ENCODE assay signal across 18 mouse cellular contexts in the genomic region with DNA sequence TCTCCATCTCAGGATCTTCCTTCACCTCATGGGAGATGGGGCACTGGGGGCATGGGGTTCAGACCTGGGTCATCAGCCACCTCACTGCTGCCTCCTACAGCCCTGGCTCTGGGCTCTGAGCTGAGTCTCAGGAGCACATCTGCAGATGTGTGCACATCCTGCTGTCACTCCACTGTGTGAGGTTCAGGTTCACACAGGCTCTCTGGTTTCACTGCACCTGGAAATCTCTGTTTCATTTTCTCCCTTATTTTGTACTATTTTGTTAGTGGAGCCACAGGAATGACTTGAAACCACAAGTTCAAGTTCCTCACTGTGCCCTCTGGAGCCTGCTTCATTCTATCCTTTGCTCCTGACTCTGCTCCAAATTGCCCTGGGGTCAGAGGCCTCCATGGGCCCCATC. TPM values are rescaled to one million over a fixed set of nuclear protein-coding genes. Genes with fewer than 3 reads are reported as not detected.
DNase-seq lines count a peak whose midpoint lies in the region; ATAC-seq and TF ChIP-seq lines count a peak whose summit lies in the region.
"Had no signal": no experiment of that assay in that cellular context is flagged by ENCODE, and none has a peak within 500 bp of the region (broad histone marks: within the 10 kb centered on the region; RNA-seq: fewer than 3 reads in every experiment).

No protein-coding gene starts in this region.

- peaks cover 23% of the 10 kb centered on the region for H3K4me1 ChIP-seq in liver, postnatal 0 days (ENCODE audit: insufficient read depth)
- peaks cover 24% of the 10 kb centered on the region for H3K4me1 ChIP-seq in liver, embryonic 12.5 days
- H3K4me1 ChIP-seq in hindbrain, postnatal 0 days (ENCODE audit: insufficient read depth, low read length): no peaks in the 10 kb centered on the region
- H3K4me1 ChIP-seq: embryonic facial prominence, embryonic 13.5 days; hindbrain, embryonic 10.5 days had no signal

- 0 out of 2 replicates have a peak overlapping the region, but pooled peaks have one; percentile 16 for H3K27ac ChIP-seq in liver, postnatal 0 days (ENCODE audit: low read depth)
- no peak overlapping the region for H3K27ac ChIP-seq in liver, embryonic 12.5 days
- H3K27ac ChIP-seq in hindbrain, postnatal 0 days: no peak overlapping the region
- H3K27ac ChIP-seq: embryonic facial prominence, embryonic 13.5 days; hindbrain, embryonic 10.5 days had no signal

- H3K36me3 ChIP-seq in liver, postnatal 0 days (replicated peaks; ENCODE audit: insufficient read depth, low read length): peaks cover 13% of the 10 kb centered on the region
- H3K36me3 ChIP-seq in liver, embryonic 12.5 days: peaks cover 25% of the 10 kb centered on the region
- H3K36me3 ChIP-seq in hindbrain, postnatal 0 days (ENCODE audit: insufficient read depth, low read length): peaks cover 12% of the 10 kb centered on the region; the same call in 1 of the 2 replicates

- H3K27me3 ChIP-seq in liver, postnatal 0 days (ENCODE audit: insufficient read depth, low read length): no peaks in the 10 kb centered on the region
- H3K27me3 ChIP-seq in liver, embryonic 12.5 days (replicated peaks): no peaks in the 10 kb centered on the region
- H3K27me3 ChIP-seq in hindbrain, postnatal 0 days (ENCODE audit: insufficient read depth, low read length): no peaks in the 10 kb centered on the region
- H3K27me3 ChIP-seq: embryonic facial prominence, embryonic 13.5 days had no signal

- TF ChIP-seq CTCF in liver, postnatal 0 days (IDR thresholded peaks at IDR 0.05; ENCODE audit: low read depth): 0 out of 2 replicates have a peak, but pooled peaks have one; percentile 16
- TF ChIP-seq CTCF in hindbrain, postnatal 0 days (IDR thresholded peaks at IDR 0.05; ENCODE audit: low read depth): no peak

- no peak overlapping the region for H3K4me3 ChIP-seq in liver, postnatal 0 days (ENCODE audit: low read depth, low read length)
- no peak overlapping the region for H3K4me3 ChIP-seq in liver, embryonic 12.5 days
- H3K4me3 ChIP-seq in hindbrain, postnatal 0 days (ENCODE audit: low read length): no peak overlapping the region
- H3K4me3 ChIP-seq: embryonic facial prominence, embryonic 13.5 days; hindbrain, embryonic 10.5 days; megakaryocyte, embryonic 14.5 days had no signal

- no peak overlapping the region for H3K4me2 ChIP-seq in liver, postnatal 0 days (ENCODE audit: low read depth, low read length)
- H3K4me2 ChIP-seq in liver, embryonic 12.5 days: no peak overlapping the region
- no peak overlapping the region for H3K4me2 ChIP-seq in hindbrain, postnatal 0 days (ENCODE audit: low read depth, low read length)
- H3K4me2 ChIP-seq: embryonic facial prominence, embryonic 13.5 days; lung, embryonic 14.5 days had no signal

- no peak for ATAC-seq in liver, postnatal 0 days
- ATAC-seq in liver, embryonic 12.5 days: no peak
- ATAC-seq in inflammation-experienced regulatory T-cells, adult 6 months: peak; percentile 38
- ATAC-seq in hindbrain, postnatal 0 days: no peak

- TF ChIP-seq EP300 in liver, postnatal 0 days (IDR thresholded peaks at IDR 0.05; ENCODE audit: low read depth): no peak

- no peak overlapping the region for H3K9ac ChIP-seq in liver, postnatal 0 days (replicated peaks)
- no peak overlapping the region for H3K9ac ChIP-seq in liver, embryonic 12.5 days
- no peak overlapping the region for H3K9ac ChIP-seq in hindbrain, postnatal 0 days (replicated peaks; ENCODE audit: low read length)
- H3K9ac ChIP-seq: embryonic facial prominence, embryonic 13.5 days; lung, embryonic 14.5 days had no signal

- H3K9me3 ChIP-seq in liver, postnatal 0 days (ENCODE audit: low read length): no peaks in the 10 kb centered on the region
- no peaks in the 10 kb centered on the region for H3K9me3 ChIP-seq in liver, embryonic 12.5 days (replicated peaks)
- no peaks in the 10 kb centered on the region for H3K9me3 ChIP-seq in hindbrain, postnatal 0 days (ENCODE audit: low read length)
- H3K9me3 ChIP-seq: embryonic facial prominence, embryonic 13.5 days; hindbrain, embryonic 10.5 days; megakaryocyte, embryonic 14.5 days had no signal

- no peak for DNase-seq in liver, postnatal 0 days
- peak; percentile 7 for DNase-seq in NIH3T3 (ENCODE audit: low read depth)
- peak; percentile 31 to 53 for DNase-seq in thymus, postnatal 36 days
- DNase-seq in cerebellum, adult 11 months: no peak
- DNase-seq in hindbrain, postnatal 0 days (ENCODE audit: low spot score): no peak
- DNase-seq: adrenal gland, postnatal 10 days; cerebellum, postnatal 36 days; kidney, adult 18-20 months had no signal

RNA-seq across cellular contexts. Expression of a gene that starts 26.9 kb away (rescaled TPM):
- polyA plus RNA-seq in liver, postnatal 0 days (2015; fragmentation: Nextera tagmentation; extraction: Ambion mirVana): 0.94 and 0.95 TPM in 2 replicates
- polyA plus RNA-seq in liver, embryonic 12.5 days (2016; fragmentation: Nextera tagmentation; extraction: Ambion mirVana): 1.8 and 2.1 TPM in 2 replicates
- polyA plus RNA-seq in inflammation-experienced regulatory T-cells, adult 6 months (2017; shearing (Covaris generic)): 100 to 1,000 TPM; 108 to 142 (median 140) TPM
- total RNA-seq in hindbrain, postnatal 0 days (2014; rRNA removed): 1.3 and 1.5 TPM in 2 replicates
- 0.56 and 0.58 TPM in 2 replicates for polyA plus RNA-seq in hindbrain, postnatal 0 days (2015; fragmentation: Nextera tagmentation; extraction: Ambion mirVana)

RNA-seq across cellular contexts. Expression of a gene that starts 42.6 kb away (rescaled TPM):
- polyA plus RNA-seq in liver, postnatal 0 days (2015; fragmentation: Nextera tagmentation; extraction: Ambion mirVana): not detected in 2 replicates
- not detected in 2 replicates for polyA plus RNA-seq in liver, embryonic 12.5 days (2016; fragmentation: Nextera tagmentation; extraction: Ambion mirVana)
- not detected for polyA plus RNA-seq in inflammation-experienced regulatory T-cells, adult 6 months (2017; shearing (Covaris generic))
- total RNA-seq in hindbrain, postnatal 0 days (2014; rRNA removed): not detected in 2 replicates
- polyA plus RNA-seq in hindbrain, postnatal 0 days (2015; fragmentation: Nextera tagmentation; extraction: Ambion mirVana): not detected in 2 replicates
- total RNA-seq: granulocyte monocyte progenitor cell, adult 5-6 weeks; layer of hippocampus, adult 18-20 months; monocyte, adult 5-6 weeks had no signal
- polyA plus RNA-seq: embryonic facial prominence, embryonic 13.5 days; forebrain, embryonic 11.5 days; hindbrain, embryonic 10.5 days; lung, embryonic 14.5 days had no signal

Comparison
In these comparisons a context has a peak if more than half of its experiments do, and no peak if none do; other contexts are left out.
1. DNase-seq: peak in NIH3T3 (single experiment) and thymus, postnatal 36 days (2 of 2); none in liver, postnatal 0 days (single experiment), cerebellum, adult 11 months (single experiment) and hindbrain, postnatal 0 days (single experiment).
2. RNA of a gene that starts 26.9 kb away (polyA plus RNA-seq): 108 to 142 TPM in inflammation-experienced regulatory T-cells, adult 6 months; 1.8 to 2.1 TPM in liver, embryonic 12.5 days, 0.94 to 0.95 TPM in liver, postnatal 0 days and 0.56 to 0.58 TPM in hindbrain, postnatal 0 days; every median in the first group is over 10 times any median in the second.